Mouse (Mus musculus) NIH3T3 (cell line): ENCODE measurements around the gene Ankrd13b.

Experiments
- DNase-seq: peaks from one replicate; pipeline ENCODE4 v3.0.0-alpha.2; 2012; ENCODE audit warnings: low read depth

Gene Ankrd13b

DNA sequence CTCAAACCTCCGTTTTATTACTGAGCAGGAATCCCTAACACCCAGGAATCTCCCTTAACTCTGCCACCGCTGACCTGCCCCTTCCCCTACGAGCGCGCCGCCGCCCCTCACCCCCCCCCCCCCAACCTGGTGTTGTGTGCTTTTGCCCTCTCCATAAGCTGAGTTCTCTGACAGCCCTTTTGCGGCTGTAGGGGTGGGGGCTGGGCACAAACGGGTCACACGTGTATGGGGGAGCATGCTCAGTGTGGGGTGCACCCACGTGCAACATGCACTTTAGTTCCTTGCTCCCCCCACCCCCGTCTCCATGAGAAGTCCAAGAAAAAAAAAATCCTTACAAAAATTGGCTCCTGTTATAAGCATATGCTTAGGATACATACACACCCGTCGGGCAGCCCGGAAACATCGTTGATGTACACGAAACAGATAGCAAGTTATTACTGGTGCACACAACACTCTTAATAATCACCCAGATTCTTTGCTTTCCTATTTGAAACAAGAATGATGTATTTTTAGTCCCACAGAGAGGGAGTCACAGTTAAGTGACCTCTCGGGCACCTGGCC is 2.9 kb upstream of the Ankrd13b start:
- DNase-seq = peak; percentile 60

DNA sequence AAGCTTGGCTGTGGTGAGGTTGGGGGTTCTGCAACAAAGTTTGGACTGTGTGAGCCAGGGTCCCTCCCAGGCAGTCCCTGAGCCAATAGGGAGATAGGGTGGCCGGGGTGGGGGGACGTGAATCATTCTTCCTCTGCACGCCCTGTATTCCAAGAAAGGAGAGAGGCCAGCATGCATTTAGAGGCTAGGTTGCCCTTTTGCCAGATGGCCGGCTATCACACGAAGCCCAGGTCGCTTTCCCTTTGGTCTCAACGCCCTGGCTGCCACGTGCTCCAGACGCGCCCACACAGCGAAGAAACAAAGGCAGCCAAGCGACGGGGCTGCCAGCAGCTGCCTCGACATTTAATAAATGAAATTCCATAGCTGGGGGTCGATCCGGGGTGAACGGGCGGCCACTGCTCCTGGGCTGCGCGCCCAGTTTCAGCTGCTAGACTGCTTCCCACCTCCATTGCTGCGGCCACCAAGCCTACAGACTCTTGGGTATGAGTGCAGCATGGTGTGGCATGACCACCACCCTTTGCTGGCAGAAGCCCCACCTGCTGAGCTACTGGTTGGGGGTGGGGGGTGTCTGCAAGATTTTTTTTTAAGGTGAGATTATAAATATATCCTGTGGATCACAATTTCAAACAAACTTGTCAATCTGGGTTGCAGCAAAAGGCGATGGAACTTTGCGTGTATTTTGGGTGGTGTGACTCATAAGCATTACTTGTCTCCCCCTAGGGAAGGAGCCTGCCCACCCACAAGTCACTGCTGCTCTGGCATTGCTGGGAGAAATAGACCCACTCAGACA is 2.2 kb upstream of the Ankrd13b start:
- DNase-seq = peak; percentile 90

DNA sequence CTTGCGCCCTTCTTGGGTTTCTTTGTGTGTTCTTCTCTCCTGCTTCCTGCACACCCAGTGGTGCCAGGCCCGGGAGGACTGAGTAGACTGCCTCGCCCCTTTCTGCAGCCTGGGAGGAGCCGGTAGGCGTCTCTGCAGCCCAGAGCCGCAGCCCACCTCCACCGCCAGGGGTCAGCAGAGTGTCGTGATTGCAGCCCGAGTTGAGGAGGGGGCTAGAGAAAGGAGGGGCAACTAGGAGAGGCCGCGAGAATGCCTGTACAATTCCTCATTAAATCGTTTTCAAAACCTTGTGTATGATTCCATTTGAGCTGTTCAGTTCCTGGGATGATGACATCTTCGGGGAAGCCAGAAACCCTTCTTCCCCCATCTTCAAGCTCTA is 1.6 kb upstream of the Ankrd13b start:
- peak; percentile 96 for DNase-seq

DNA sequence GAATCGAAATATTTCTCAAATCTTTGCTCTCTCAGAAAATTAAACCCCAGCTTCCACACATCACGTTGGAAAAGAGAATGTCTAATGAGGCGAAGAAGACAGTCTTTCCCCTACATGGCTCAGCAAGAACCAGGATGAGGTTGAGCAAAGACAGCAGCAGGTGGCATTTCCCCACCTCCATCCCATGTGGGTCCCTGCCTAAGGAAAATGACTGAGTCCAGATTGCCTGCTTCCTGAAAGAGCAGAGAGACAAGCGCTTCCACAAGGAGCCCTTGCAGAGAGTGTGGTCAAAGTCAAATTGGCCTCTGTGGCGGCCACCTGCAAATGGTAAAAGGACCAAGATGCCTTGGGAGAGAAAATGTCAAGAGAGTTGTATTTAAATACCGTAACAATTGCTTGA is 973 bp upstream of the Ankrd13b start:
- no peak for DNase-seq

DNA sequence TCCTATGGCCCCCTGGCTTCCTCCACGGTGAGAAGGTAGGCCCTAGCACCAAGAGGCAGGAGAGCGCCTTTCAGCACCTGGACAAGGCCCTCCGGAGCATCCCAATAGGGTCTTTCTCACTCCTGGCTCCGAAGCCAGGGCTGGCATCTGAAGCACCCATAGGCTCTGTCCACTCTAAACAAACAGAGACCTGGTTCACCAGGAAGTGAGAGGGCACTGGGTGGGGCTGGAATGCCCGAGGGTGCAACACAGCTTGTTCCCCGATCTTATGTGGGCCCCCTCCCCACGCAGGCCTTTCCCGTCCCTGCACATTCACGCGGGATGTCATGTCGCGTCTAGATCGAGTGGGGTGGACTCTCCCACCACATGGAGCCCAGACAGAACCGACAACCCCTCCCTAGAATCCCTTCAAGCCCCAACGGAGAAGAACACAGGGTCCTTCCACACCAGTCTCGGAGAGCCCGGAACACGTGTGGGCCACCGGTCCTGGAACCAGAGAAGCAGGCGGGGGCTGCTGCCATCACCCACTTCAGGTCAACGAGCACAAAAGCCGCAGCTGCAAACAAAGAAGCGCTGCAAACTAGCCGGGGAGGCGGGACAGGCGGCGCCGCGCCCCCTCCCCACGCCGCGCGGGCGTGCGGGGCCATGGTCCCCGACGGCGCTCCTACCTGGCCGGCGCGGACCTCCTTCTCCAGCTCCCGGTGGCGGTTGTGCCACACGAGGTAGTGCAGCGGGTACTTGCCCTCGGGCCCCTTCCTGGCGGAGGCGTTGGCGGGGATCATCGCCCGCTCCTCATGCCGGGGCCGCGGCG is 502 bp downstream of the Ankrd13b start:
- DNase-seq = peak; percentile 34

DNA sequence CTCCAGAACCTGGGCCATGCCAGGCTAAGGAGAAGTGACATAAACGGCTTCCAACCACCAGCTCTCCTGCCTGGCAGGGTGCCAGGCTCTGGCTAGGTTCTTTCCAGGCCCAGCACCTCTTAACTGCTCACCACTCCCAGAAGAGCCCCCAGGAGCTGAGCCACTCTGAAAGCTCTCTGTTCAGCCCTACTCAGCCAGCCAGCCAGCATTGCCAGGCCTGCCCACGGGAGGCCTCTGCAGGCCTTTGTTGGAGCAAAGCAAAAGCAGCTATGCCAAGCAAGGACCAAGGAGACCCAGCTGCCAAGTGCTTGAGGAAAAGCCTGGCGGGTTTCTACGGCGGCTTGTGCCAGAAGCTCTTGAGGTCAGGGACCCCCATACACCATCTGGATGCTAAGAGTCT is 2.7 kb downstream of the Ankrd13b start:
- DNase-seq = peak; percentile 60

- no peak for DNase-seq
These were observed 4.2 kb downstream of the Ankrd13b start for GRCm38 (mm10) chr11:77485229-77485628.

DNA sequence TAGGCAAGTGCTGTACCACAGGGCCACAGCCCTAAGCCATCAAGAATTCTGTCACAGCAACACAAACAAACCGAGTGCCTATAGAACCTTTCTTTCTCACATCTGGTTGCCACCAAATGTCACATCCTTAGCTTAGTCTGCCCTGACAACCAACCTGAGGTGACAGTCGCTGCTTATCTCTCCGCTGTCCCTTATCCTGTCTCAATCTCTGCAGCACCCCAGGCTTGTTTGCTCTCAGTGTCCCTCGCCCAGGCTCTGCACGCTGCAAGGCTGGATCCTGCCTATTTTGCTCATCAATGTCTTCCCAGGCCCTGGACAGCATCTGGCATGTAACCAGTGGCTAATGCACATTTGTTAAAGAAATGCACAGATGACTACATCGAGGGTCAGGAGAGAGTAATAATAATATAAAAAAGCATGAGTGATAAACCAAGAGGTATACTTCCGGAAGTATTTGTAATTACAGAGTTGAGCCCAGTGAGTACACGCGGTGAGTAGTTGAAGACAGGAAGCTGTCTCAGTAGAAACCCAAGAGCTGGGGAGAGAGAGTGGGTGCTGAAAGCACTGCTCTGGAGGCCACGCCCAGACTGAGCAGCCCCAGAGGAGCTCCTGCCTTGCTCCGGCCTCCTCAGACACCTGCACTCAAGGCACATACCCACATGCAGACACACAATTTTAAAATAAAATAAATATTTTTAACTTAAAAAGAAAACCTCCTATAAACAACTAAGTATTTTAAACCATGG is 5.8 kb downstream of the Ankrd13b start:
- no peak for DNase-seq

DNA sequence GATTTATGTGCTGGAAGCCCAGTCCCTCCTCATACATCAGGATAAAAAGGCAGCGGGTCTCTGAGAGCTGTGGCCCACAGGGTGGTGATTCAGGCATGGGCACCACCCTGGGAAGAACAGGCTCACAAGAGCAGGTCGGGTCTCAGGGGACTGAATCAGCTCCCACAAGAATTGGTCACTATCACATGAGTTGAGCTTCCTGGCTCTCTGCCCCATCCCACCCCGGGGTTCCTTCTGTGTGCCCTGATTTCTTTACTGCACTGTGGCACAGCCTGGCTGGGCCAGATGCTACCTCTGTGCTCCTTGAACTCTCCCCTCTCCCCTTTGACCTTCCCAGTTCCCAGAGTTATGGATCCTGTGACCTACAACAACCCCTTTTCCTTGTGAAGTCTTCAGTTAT is 6.4 kb downstream of the Ankrd13b start:
- peak; percentile 53 for DNase-seq

GRCm38 (mm10) chr11:77476895-77477294 is 12.6 kb downstream of the Ankrd13b start:
- no peak for DNase-seq

DNA sequence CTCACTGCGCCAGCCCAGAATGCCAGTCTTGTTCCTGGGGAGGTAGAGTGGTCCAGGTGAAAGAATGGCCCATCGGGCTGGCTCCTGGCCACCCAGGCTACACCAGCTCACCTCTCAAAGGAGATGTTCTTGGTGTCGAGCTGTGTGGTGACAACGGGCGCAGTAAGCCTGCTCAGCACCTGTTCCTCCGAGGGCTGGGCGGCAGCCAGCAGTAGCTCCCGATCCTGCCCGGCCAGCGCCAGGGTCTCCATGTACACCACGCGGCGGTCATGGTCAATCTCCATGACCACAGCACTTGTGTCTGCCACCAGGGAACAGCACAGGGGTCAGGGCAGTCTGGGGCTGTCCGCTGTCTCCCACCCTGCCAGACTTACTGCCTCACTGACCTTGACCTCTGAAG is 13.3 kb downstream of the Ankrd13b start:
- no peak for DNase-seq

GRCm38 (mm10) chr11:77472775-77473174 is 16.7 kb downstream of the Ankrd13b start:
- DNase-seq = no peak

DNA sequence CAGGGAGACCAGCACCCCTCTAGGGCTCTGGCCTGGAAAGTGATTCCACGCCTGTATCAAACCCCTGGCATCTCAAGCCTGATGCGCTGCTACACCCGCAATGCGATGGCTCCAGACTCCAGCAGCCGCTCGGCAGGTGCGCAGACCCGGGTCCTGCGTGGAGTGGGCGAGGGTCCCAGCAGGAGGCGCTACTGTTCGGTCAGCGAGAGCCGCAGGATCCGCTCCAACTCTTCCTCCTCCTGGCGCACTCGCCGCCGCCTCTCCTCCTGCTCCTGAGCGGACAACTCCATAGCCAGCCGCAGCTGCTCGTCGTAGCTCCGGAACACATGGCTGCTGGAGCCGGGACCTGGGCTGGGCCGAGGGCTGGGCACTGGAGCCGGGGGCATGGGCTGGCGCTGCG is 18.1 kb downstream of the Ankrd13b start:
- DNase-seq = no peak

GRCm38 (mm10) chr11:77468397-77468796 is 21.1 kb downstream of the Ankrd13b start:
- no peak for DNase-seq

GRCm38 (mm10) chr11:77467784-77468183 is 21.7 kb downstream of the Ankrd13b start:
- DNase-seq = peak; percentile 54

- peak; percentile 48 for DNase-seq
These were observed 22.3 kb downstream of the Ankrd13b start for GRCm38 (mm10) chr11:77467157-77467556.

GRCm38 (mm10) chr11:77466544-77466943 is 22.9 kb downstream of the Ankrd13b start:
- no peak for DNase-seq

GRCm38 (mm10) chr11:77465111-77465510 is 24.4 kb downstream of the Ankrd13b start:
- DNase-seq = no peak

DNA sequence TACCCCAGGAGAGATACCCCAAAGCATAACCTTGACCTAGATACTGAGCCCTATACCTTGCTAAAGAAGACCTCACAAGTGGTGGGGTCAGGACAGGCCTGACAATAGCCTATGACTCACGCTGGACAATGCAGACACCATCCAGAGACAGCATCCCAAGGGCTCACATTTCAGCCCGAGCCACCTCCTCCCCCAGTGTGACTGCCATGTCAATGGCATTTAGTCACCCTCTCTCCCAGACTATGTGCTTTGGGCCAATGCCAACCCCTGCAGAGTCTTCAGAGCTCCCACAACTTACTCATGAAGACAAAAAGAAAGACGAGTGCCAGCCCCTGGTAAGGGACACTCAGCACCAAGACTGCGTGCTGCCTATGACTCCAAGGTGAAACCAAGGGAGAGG is 24.8 kb downstream of the Ankrd13b start:
- DNase-seq = peak; percentile 51

- DNase-seq = no peak
These were observed 25.7 kb downstream of the Ankrd13b start for GRCm38 (mm10) chr11:77463786-77464185.

- DNase-seq = no peak
These were observed 26.4 kb downstream of the Ankrd13b start for GRCm38 (mm10) chr11:77463101-77463445.
